Mouse (Mus musculus): ENCODE data around the gene Vmn1r193.
"Not testable (repeated sequence)": the region's sequence is repeated elsewhere in the genome, so short reads cannot be mapped to it uniquely, and the experiment has no call there.

The Vmn1r193 gene

DNA sequence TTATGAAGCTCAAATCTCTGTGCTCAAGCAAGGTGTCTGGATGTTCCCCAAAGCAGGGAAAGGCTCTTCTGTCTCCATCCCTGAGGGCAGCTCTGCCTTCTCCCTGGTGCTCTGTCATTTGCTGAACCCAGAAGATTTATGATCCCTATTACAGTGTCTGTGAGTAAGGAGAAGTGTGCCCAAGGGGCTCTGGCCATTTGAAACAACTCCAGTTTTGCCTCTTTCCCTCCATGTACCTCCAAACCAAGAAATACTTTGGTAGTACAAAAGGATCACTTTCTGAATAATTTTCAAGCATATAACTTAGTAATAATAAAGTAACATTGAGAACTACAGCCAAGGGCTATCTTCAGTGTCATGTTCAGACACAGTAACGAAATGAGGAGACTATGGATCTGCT, at the start of gene Vmn1r193:
Gene Vmn1r193 (minus strand): TSS at position 101 of the 400 bp plus-strand sequence.
- DNase-seq: not testable (repeated sequence)

GRCm38 (mm10) chr13:22271721-22272120, 48.8 kb upstream of the Vmn1r193 start:
- DNase-seq: no peak

- not testable (repeated sequence) for DNase-seq
These were observed 47.3 kb upstream of the Vmn1r193 start, which contains the start of gene Vmn1r195 for GRCm38 (mm10) chr13:22270222-22270621. Vmn1r195 (plus strand) TSS chr13:22270522.

DNA sequence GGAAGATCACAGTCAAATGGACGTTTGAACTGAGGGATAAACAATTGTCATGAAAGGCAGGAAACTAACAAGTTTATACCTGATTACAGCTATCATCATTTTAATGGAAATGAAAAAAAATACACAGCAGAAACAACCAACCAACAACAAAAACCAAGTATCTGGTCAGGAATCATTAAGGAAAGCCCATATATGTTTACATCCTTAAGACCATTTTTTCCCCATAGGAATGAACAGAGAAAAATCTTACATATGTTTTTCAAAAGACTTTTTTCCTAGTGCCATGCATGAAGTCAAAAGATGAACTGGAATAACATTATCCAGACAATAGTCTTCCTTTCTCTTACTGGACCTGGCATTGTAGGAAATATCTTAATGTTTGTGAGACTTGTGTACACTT, 21.0 kb upstream of the Vmn1r193 start, which contains the start of gene Vmn1r194:
Gene Vmn1r194 (plus strand): TSS at position 301 of the 400 bp plus-strand sequence.
- no peak for DNase-seq

DNA sequence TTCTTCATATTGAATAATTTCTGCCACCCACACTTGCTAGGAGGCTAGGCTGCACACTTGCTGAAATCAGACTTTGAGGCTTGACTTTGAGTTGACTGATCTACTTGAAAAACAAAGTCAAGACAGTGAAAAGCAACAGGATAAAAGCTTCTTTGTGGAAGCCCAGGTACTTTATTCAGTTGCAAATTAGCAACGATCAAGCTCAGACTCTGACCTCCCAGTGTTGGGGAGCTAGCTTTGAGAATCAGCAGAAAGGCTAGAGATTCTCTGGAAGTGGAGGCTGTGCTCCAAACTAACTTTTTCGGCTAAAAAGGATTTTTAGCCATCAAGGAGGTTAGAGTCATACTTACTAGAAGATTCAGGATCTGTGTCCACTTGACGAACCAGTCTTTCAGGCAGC, 30.2 kb downstream of the Vmn1r193 start:
- not testable (repeated sequence) for DNase-seq

DNA sequence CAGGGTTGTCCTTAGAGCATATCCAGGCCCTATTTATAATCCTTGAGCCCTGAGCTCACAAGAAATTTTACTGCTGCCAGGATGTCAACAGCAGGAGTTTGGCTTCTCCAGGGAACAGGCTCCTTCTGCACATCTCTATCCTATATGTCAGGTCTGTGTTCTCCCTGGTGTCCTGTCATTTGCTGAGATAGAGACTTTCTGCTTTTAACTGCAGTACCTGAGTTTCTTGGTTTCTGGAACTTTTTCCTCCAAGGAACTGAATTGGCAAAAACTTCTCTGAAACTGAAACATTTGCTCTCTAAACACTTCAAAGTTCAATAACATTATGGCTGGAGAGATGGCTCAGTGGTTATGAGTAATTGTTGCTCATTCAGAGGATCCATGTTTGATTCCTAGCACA, 31.9 kb downstream of the Vmn1r193 start, which contains the start of gene Vmn1r192:
Gene Vmn1r192 (minus strand): TSS at position 101 of the 400 bp plus-strand sequence.
- no peak for DNase-seq

- DNase-seq: no peak
These were observed 32.6 kb downstream of the Vmn1r193 start for GRCm38 (mm10) chr13:22190385-22190784.

DNA sequence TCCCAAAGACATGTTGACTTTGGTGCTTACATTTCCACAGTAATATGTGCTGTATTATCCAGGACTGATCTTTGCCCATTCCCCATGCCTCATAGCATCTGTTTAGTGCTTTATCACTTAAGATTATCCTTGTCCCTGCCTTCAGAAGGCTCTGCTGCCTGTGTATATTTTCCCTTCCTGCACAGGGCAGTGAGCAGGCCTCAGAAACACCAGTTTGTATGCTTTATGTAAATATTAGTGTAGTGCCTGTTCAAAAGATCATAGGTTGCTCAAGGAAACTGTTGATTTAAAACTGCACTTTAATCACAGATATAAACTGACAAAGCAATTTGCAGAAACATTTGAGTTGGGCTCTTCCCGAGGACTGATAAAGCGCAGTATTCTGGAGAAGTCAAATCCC, 33.6 kb downstream of the Vmn1r193 start:
- DNase-seq: no peak

- DNase-seq: no peak
These were observed 39.1 kb downstream of the Vmn1r193 start, which contains the start of gene Vmn1r191 for GRCm38 (mm10) chr13:22183869-22184268. Vmn1r191 (minus strand) TSS chr13:22183969.

DNA sequence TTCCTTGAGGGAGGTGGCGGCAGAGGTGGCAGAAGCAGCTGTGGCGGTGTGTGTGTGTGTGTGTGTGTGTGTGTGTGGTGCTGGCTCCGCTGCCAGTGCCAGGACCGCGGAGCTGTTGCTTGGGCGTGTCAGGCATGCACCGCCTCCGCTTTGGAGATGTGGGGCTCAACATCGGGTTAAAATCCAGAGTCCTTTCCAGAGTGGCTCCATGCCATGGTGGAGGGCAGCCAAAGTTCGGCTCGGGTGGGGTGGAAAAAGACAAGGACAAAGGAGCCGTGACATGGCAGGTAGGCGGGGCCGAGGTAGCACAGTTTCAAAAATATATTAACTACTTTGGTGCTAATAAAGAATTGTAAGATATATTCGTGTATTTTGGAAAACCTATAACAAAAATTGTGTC, 54.5 kb downstream of the Vmn1r193 start:
- no peak for DNase-seq

Measured in cerebellum, adult 18-20 months (tissue).